Mouse (Mus musculus): ENCODE results near the gene Usp2.

DNA sequence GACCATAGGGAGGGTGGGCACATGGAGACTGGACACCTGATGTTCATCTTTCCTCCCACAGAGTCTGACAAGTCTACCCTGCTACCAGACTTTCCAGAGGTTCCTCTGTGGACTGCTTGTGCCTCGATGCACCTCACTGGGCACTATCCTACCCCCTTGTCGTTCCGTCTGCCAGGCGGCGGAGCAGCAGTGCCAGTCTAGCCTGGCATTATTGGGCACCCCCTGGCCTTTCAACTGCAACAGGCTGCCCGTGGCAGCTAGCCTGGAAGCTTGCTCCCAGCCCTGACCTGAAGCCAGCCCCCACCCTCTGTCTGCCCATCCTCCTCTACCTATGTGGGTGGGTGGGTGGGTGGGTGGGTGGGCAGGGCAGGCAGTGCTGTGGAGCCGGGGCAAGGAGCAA, 39.4 kb downstream of the Usp2 start:
- no peak for TF ChIP-seq CTCF (IDR thresholded peaks at IDR 0.05)
- TF ChIP-seq POLR2A (IDR thresholded peaks at IDR 0.05; ENCODE audit: insufficient read depth, low read depth, low read length), result no peak
